Mouse (Mus musculus) embryo, embryonic 11.5 days (tissue): ENCODE measurements around the gene Phf24.

ENCODE experiments used
- DNase-seq: peaks from one replicate; pipeline ENCODE4 v3.0.0-alpha.2; 2012; ENCODE audit warnings: low read depth, low spot score

Gene Phf24

DNA sequence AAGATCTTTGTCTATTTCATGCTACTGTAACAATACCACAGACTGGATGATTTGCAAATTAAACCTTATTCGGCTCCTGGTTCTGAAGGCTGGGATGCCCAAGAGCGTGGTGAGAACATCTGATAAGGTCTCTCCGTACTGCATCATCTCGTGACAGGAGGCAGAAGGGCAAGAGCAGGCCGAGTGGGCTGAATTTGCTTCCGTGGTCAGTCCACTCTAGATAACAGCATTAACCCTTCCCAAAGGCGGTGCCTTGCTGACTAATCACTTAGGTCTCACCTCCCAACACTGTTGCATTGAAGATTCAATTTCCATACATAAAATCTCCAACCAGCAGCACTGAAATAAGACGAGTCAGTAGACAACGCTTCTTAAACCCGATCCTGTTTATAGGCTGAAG is 3.1 kb upstream of the Phf24 start:
- DNase-seq, result no peak

DNA sequence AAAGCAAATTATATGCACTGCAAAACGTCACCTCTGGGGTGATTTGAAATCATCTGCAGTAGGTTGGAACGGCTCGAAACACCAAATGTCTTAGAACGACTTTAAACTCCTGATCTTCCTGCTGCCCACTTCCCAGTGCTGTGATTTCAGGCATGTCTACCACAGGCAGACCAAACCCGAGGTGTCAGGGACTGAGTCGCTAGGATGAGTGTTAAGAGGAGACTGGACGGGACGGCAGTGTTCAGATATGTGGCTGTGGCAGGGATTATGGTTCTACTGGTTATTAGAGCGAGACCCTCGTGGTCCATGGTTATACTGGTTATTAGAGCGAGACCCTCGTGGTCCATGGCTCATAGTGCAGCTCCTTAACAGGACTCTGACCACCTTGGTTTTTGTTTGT is 1.1 kb upstream of the Phf24 start:
- no peak for DNase-seq

DNA sequence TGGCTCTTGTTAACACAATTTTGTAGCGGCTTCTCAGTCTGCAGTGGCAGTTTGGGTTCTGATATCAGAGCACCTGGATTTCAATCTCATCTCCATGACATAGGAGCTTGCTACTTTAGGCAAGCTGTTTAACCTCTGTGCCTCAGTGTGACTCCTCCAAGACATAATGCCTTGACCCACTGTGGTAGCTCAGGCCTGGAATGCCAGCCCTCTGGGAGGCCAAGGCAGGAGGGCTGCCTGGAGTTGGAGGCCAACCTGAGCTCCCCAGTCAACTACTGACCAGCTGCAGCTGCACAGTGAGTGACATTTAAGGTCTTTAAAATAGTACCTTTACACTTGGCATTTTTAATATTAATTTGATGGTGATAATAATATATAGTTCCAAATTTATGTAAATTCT is 494 bp upstream of the Phf24 start:
- no peak for DNase-seq

- DNase-seq, result no peak
Measured at GRCm38 (mm10) chr4:42917402-42917774, 928 bp downstream of the Phf24 start.

- no peak for DNase-seq
Measured at GRCm38 (mm10) chr4:42920726-42921125, 4.3 kb downstream of the Phf24 start.

DNA sequence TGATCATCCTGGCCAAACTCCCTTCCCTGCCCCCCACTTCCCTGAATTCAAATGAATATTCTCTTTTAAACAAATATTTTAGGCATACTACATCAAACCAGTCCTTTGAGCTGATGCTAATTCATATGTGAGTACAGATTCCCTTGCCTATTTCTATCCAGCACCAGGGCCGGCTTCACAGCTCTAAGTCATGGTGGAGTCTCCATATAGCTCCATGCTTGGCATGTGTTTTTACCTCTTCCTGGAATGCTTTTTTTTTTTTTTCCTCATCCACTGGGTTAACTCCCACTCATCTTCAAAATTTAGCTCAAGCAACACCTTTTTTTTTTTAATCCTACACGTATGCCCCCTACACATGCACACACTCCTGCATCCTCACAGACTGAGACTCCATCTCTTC is 5.1 kb downstream of the Phf24 start:
- no peak for DNase-seq

DNA sequence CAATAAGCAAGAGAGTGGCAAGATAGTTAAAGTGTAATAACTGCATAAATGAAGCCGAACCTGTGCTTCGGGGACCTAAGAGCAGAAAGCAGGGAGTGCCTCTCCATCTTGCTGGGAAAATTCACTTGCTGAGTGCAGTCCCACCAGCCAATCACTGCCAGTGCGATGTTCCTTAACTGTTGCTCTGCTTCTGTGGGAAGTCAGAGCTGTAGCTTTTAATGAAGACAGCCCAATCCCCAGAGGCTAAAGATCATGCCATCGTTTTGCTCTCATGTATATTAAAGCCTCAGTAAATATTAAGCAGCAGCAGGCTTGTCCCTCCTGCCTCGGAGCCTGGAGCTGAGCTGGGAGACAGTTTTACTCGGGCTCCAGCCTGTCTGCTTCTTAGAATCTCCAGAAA is 5.6 kb downstream of the Phf24 start:
- no peak for DNase-seq

DNA sequence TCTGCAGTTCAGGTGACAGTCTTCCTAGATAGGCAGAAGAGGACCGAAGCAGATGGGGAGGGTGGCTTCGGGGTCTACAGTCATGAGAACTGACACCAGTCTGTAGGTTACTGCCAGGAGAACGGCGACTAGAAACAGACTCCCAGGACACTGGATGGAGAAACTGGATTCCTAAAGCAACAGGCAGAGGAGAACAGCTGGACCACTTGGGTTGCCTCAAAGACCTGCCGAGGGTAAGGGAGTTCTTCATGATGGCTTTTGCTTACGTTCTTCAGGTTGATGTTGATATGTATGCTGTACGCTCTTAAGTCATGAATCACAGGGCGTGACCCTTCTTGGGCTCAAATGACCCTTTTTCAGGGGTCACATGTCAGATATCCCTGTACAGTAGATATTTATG is 6.0 kb downstream of the Phf24 start:
- no peak for DNase-seq

GRCm38 (mm10) chr4:42924095-42924710 is 7.7 kb downstream of the Phf24 start:
- no peak for DNase-seq

DNA sequence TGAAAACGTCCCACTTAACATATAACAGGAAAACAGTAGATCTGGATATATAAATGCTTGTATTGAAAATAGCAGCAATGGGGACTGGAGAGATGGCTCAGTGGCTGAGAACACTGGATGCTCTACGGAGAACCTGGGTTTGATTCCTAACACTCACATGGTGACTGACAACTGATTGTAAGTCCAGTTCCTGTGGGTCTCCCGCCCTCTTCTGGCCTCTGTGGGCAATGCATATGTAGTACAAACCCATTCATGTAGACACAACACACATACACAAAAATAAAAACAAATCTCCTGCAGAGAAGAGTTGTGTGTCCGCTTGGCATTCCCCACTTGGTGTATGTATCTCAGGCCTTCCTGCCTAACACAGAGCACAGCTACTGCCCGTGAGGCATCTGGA is 11.7 kb downstream of the Phf24 start:
- no peak for DNase-seq

DNA sequence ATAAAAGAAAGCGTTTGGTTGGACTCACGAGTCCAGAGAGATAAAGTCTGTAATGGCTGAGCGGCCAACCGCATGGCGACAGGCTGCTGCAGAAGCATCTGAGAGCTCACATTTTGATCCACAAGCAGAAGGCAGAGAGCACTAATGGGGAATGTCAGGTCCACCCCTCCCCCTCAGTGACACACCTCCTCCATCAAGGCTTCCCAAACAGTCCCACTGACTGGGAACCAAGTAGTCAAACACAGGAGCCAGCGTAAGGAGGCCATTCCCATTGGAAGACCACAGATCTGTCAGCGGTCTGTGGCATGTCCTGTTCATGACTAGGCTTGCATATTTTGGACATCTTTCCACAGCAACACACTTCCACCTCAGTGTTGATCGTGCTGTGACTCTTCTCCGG is 12.5 kb downstream of the Phf24 start:
- DNase-seq, result no peak

DNA sequence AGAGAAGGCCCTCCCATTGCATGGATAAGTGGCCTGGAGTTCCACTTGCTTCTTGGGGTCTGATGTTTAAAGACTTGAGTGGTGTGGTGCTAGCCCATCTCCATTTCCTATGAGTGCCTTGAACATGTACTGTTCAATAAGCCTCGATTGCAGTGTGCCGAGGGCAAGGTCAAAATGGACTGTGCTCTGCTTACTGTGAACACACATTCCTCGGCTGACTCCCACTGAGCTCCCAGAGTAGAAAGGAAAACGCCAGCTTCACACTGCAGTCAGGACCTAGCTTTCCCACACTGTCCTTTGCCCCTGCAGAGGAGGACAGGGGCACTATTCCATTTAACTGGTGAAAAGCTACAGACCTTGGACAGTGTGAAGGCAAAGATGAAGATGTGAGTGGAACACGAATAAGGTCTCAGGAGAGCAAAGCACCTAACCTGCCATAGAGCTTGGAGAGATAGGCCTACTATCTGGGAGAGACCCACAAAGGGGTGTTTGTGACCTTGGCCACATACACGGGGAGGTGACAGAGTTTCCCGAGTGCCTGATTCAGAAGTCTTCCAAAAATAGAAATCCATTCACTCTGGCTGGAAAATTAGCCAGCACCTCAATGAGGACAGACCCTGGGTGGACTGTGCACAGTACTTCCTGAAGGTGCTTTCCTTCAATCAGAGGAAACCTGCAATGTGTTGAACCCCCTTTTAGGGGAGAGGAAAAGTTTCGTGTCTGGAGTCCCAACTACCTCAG is 15.9 kb downstream of the Phf24 start:
- no peak for DNase-seq

DNA sequence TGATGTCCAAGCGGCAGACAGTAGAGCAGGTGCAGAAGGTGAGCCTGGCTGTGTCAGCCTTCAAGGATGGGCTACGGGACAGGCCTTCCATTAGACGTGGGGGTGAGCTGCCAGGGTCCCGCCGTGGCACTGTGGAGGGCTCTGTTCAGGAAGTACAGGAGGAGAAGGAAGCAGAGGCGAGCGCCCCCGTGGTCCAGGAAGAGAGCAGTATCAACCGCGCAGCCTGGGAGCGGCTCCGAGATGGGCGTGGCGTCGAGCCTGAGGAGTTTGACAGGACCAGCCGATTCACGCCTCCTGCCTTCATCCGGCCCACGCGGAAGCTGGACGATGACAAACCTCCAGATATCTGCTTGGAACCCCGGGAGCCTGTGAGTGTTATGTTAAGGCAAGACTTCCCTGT is 17.2 kb downstream of the Phf24 start:
- no peak for DNase-seq

GRCm38 (mm10) chr4:42941396-42941795 is 24.9 kb downstream of the Phf24 start:
- DNase-seq, result no peak

DNA sequence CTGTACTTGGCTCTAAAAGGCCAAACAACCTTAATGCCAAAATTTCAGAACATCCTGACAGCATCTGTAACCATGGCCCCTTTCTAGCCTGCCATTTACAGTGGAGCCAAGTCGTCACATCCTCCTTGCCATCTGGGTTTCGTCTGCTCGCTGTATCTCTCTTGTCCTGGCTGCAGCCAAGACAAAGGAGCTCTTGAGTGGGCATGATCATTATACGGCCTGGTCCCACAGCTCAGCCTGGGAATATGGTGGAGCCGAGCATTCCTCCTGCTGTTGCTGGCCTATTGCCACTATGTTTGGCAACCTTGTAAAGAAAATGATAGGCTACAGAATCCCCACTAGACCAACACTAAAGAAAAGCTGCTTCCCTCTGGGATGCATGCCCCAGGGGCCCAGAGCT is 26.9 kb downstream of the Phf24 start:
- DNase-seq, result no peak

DNA sequence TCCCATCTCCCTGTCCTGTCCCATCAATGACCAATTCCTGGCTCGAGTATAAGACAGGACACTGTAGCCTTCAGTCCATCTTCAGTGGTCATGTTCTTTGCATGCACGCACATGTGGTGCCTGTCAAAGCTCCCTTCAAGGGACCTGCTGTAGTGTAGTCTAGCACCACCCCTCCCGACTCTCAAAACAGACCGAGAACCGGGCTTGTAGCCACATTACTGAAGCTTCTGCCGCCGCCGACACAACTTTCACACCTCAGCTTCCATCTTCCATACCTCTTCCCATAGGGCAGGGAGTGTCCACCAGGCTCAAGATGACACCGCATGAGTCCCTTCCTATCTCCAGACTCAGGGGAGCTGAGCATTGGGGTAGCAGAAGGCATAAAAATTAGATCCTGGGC is 27.7 kb downstream of the Phf24 start:
- no peak for DNase-seq

GRCm38 (mm10) chr4:42945043-42945442 is 28.6 kb downstream of the Phf24 start:
- peak; percentile 29 for DNase-seq

DNA sequence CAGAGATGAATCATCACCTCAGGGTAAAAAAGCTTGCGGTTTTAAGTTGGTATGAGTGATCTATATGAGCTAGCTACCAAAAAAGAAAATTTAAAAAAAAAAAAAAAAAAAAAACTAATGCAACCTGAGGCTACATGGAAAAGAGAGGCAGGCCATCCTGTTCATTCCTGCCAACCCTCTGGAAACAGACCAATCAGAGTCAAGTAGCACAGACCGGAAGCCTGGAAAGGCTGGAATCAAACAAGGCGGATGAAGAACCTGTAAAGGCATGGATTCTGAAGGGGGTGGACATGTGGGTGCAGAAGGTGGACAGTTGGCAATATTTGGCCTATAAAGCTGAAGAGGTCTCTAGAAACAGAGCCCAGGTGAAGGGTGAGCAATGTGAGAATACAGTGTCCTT is 29.0 kb downstream of the Phf24 start:
- DNase-seq, result no peak

GRCm38 (mm10) chr4:42945952-42946351 is 29.5 kb downstream of the Phf24 start:
- DNase-seq, result peak; percentile 47

DNA sequence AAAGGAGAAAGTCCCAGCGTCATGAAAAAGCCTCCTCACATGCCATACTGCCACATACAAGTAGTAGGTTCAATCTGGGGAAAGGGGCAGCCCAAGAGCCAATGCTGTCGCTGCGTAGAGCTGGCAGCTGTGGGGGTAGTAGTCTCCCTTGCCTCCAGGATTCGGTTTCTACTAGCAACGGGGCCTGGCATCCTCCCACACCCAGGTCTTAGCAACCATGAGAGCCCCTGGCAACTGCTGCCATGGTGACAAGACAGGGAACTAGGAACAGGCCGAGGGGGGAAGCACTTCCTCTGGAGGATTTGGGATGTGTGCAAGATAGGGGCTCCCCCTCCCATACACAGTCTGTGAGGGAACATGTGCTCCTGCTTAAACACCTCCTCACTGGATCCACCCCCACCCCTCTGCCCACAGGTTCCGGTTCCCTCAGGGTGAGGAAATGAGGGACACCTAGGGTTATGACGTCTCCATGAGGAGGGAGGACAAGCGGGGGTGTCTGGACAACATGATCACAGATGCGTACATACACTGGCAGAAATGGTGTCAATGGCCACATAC is 30.4 kb downstream of the Phf24 start:
- DNase-seq, result peak; percentile 20

- no peak for DNase-seq
Measured at GRCm38 (mm10) chr4:42948527-42948926, 32.1 kb downstream of the Phf24 start.

GRCm38 (mm10) chr4:42949051-42949675 is 32.7 kb downstream of the Phf24 start:
- no peak for DNase-seq

DNA sequence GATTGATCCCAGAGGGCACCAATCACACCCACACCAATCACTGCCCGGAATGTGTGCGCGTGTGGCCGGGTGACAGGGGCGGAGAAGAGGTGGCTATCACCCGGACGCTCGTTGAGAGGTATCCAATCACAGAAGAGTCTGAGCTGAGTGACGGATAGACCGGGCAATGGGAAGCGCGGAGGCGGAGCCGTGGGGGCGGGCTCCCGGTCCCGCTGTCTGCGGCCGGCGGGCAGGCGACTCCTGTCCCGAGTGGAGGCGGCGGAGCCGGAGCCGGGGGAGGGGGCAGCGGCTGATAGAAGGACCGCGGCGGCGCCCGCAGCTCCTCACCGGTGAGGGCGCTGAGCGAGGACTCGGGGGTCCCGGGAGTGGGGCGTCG is 33.2 kb downstream of the Phf24 start, which contains the start of gene Dnajb5:
TSS of gene Dnajb5 (plus strand) at position 139 of the 376 bp plus-strand sequence.
- DNase-seq, result peak; percentile 91
